Comparison of ENCODE assay signal across 15 mouse cellular contexts in the genomic region with DNA sequence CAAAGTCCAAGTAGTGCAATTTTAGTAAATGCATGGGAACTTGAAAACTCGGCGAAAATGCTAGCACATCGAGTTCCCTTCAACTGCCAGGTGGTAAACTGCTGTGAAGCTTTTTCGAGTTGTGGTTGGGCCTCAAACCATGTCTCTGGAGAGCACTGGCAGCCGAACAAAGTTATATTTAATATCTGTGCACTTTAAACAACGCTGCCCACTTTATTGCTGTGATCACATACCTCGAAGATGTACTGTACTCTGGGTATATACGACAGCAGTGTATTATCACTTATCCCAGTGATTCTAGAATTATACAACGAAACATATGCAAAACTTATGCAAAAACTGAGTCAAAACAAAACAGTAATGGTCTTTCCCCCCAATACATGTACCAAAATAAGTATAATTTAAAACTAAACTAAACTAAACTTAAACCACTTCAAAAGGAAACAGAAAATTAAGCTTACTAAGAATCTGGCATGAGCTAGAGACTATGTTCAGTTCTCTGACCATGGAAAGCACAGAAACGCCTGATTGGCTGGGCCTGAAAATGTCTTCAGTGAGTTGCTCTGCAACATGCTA. TPM values are rescaled to one million over a fixed set of nuclear protein-coding genes. Genes with fewer than 3 reads are reported as not detected.
A peak's percentile ranks its signal among the peaks of the same experiment; 100 is the strongest.
DNase-seq lines count a peak whose midpoint lies in the region; ATAC-seq and TF ChIP-seq lines count a peak whose summit lies in the region.
"Had no signal": no experiment of that assay in that cellular context is flagged by ENCODE, and none has a peak within 500 bp of the region (broad histone marks: within the 10 kb centered on the region; RNA-seq: fewer than 3 reads in every experiment).

No protein-coding gene starts in this region.

- no peak overlapping the region for H3K4me3 ChIP-seq in layer of hippocampus, adult 2 months
- H3K4me3 ChIP-seq in CH12.LX (replicated peaks in 1 of 3; ENCODE audit: low read depth in 2 of 3, low read length in 2 of 3, poor library complexity in 1 of 3) = peak overlapping the region; percentile 20 to 52 (median 45)
- no peak overlapping the region for H3K4me3 ChIP-seq in myocyte
- H3K4me3 ChIP-seq: embryonic facial prominence, embryonic 12.5 days; hindbrain, embryonic 10.5 days had no signal

- no peaks in the 10 kb centered on the region for H3K27me3 ChIP-seq in CH12.LX (replicated peaks)
- H3K27me3 ChIP-seq in myocyte (ENCODE audit: control insufficient read depth, insufficient read depth, insufficient read length) = no peaks in the 10 kb centered on the region
- H3K27me3 ChIP-seq: embryonic facial prominence, embryonic 12.5 days had no signal

- dilution Hi-C loops in CH12.LX (cut with MboI; ENCODE audit: extremely low pct_ligation_motif_present, extremely low pct_unique_long_range_greater_than_20kb, low sequenced_read_pairs) = no loop called here

- no peak for TF ChIP-seq POLR2A in CH12.LX (IDR thresholded peaks at IDR 0.05; ENCODE audit: low read depth, low read length)
- no peak for TF ChIP-seq POLR2A in myocyte (IDR thresholded peaks at IDR 0.05; ENCODE audit: insufficient read length, low read depth)

- H3K36me3 ChIP-seq in CH12.LX (replicated peaks in 1 of 2; ENCODE audit: control insufficient read depth in 1 of 2, insufficient read depth in 1 of 2, low read length in 1 of 2) (no peaks in the 10 kb centered on the region), myocyte (ENCODE audit: control insufficient read depth, insufficient read depth) (no peaks in the 10 kb centered on the region)
- H3K36me3 ChIP-seq: embryonic facial prominence, embryonic 12.5 days; hindbrain, embryonic 10.5 days had no signal

- H3K9me3 ChIP-seq in CH12.LX (replicated peaks; ENCODE audit: low read length) = no peaks in the 10 kb centered on the region
- H3K9me3 ChIP-seq: embryonic facial prominence, embryonic 12.5 days; hindbrain, embryonic 10.5 days had no signal

- TF ChIP-seq RAD21 in CH12.LX (IDR thresholded peaks at IDR 0.05; ENCODE audit: low read depth, low read length) = no peak

- H3K27ac ChIP-seq in layer of hippocampus, adult 2 months = peak overlapping the region; percentile 46; the same call in 1 of the 2 replicates
- peak overlapping the region; percentile 86 for H3K27ac ChIP-seq in CH12.LX (ENCODE audit: insufficient read depth, low read depth)
- H3K27ac ChIP-seq: embryonic facial prominence, embryonic 12.5 days; hindbrain, embryonic 10.5 days had no signal

- no peak for TF ChIP-seq CTCF in layer of hippocampus, adult 2 months (conservative IDR thresholded peaks at IDR 0.05)
- TF ChIP-seq CTCF in CH12.LX (conservative IDR thresholded peaks at IDR 0.05 in 1 of 2, IDR thresholded peaks at IDR 0.05 in 1 of 2; ENCODE audit: low read depth in 2 of 2, low read length in 2 of 2) = no peak

- H3K9ac ChIP-seq in CH12.LX (ENCODE audit: insufficient read depth, low read depth) = peak overlapping the region; percentile 37; the same call in 1 of the 2 replicates
- H3K9ac ChIP-seq: embryonic facial prominence, embryonic 12.5 days had no signal

- H3ac ChIP-seq in myocyte (ENCODE audit: control insufficient read depth, insufficient read length) = no peak overlapping the region

- H3K79me2 ChIP-seq in CH12.LX (replicated peaks; ENCODE audit: control insufficient read depth, extremely low read depth, insufficient read depth, poor library complexity, severe bottlenecking) (0 out of 2 replicates have a peak, but pooled peaks cover 4% of the 10 kb centered on the region), myocyte (ENCODE audit: control insufficient read depth, insufficient read depth) (no peaks in the 10 kb centered on the region)

- no peak for ATAC-seq in megakaryocyte-erythroid progenitor cell, adult 5-6 weeks (replicated peaks; ENCODE audit: low FRiP score, low TSS enrichment, poor library complexity, severe bottlenecking)

- in situ Hi-C loops in CH12.LX (cut with MboI; ENCODE audit: low pct_ligation_motif_present, low pct_unique_long_range_greater_than_20kb, low sequenced_read_pairs) = no loop called here

- peaks cover 11 to 46% of the 10 kb centered on the region in 2 experiments; a peak in 3 of 4 replicates for H3K4me1 ChIP-seq in CH12.LX (ENCODE audit: control insufficient read depth in 1 of 2, insufficient read depth in 2 of 2)
- H3K4me1 ChIP-seq: embryonic facial prominence, embryonic 12.5 days; hindbrain, embryonic 10.5 days had no signal

- peak; percentile 92 for TF ChIP-seq EP300 in CH12.LX (IDR thresholded peaks at IDR 0.05; ENCODE audit: low read length)

- H3K4me2 ChIP-seq in CH12.LX (ENCODE audit: insufficient read depth, low read depth, poor library complexity, severe bottlenecking) (peak overlapping the region; percentile 98), myocyte (ENCODE audit: low read depth) (peak overlapping the region; percentile 10)
- H3K4me2 ChIP-seq: embryonic facial prominence, embryonic 12.5 days had no signal

- no peak for DNase-seq in layer of hippocampus, adult 2 months (ENCODE audit: low spot score in 2 of 2)
- DNase-seq in layer of hippocampus, adult 9-10 months (ENCODE audit: low spot score) = no peak
- peak; percentile 22 to 25 for DNase-seq in B cell, adult 2 months
- DNase-seq in CH12.LX (ENCODE audit: extremely low read depth) = peak; percentile 76
- no peak for DNase-seq in adrenal gland, postnatal 4 days (ENCODE audit: low spot score in 2 of 2)
- DNase-seq in ovary, adult 18-20 months (ENCODE audit: low spot score) = no peak
- DNase-seq: adrenal gland, adult 8-10 months; cerebellum, adult 11-12 months; kidney, adult 18-20 months; layer of hippocampus, postnatal 36 days; lung, postnatal 36 days had no signal

TF ChIP-seq in CH12.LX, 34 proteins besides CTCF, POLR2A, EP300 and RAD21 (continues in another document):
- peak; percentile 32; the same call in 1 of the 2 replicates for TF ChIP-seq HCFC1 (IDR thresholded peaks at IDR 0.05; ENCODE audit: low read depth, low read length)
- peak; percentile 97 for TF ChIP-seq IRF4 (IDR thresholded peaks at IDR 0.05; ENCODE audit: low read depth, low read length)
- TF ChIP-seq ETS1 (conservative IDR thresholded peaks at IDR 0.05; ENCODE audit: low read depth, low read length) = peak; percentile 63; the same call in 1 of the 2 replicates
- peak; percentile 70 for TF ChIP-seq TCF12 (IDR thresholded peaks at IDR 0.05; ENCODE audit: low read depth, low read length)
- 0 out of 2 replicates have a peak, but pooled peaks have one; percentile 33 for TF ChIP-seq CHD1 (IDR thresholded peaks at IDR 0.05; ENCODE audit: low read depth, low read length)
- TF ChIP-seq E2F4 (IDR thresholded peaks at IDR 0.05; ENCODE audit: insufficient replicate concordance, low read depth, low read length) = peak; percentile 78; the same call in 1 of the 2 replicates
- 0 out of 2 replicates have a peak, but pooled peaks have one; percentile 13 for TF ChIP-seq CHD2 (IDR thresholded peaks at IDR 0.05; ENCODE audit: low read length)
- no peak for TF ChIP-seq ZKSCAN1 (IDR thresholded peaks at IDR 0.05; ENCODE audit: borderline replicate concordance, low read depth, low read length)
- peak; percentile 3; the same call in 1 of the 2 replicates for TF ChIP-seq USF2 (conservative IDR thresholded peaks at IDR 0.05; ENCODE audit: low read depth, low read length)
- TF ChIP-seq KAT2A (IDR thresholded peaks at IDR 0.05; ENCODE audit: insufficient replicate concordance, low read length) = no peak
- peak; percentile 95 for TF ChIP-seq JUND (conservative IDR thresholded peaks at IDR 0.05; ENCODE audit: low read depth, low read length)
- peak; percentile 59; the same call in 1 of the 2 replicates for TF ChIP-seq BHLHE40 (IDR thresholded peaks at IDR 0.05; ENCODE audit: low read depth, low read length)
- peak; percentile 84 for TF ChIP-seq JUN (IDR thresholded peaks at IDR 0.05; ENCODE audit: insufficient read depth, low read depth, low read length)
- TF ChIP-seq TBP (conservative IDR thresholded peaks at IDR 0.05; ENCODE audit: low read depth, low read length) = 0 out of 2 replicates have a peak, but pooled peaks have one; percentile 32

TF ChIP-seq in myocyte, 11 proteins besides CTCF, POLR2A, EP300 and RAD21:
- TF ChIP-seq TCF12 (IDR thresholded peaks at IDR 0.05; ENCODE audit: insufficient read depth, poor library complexity, severe bottlenecking) (no peak), CEBPB (IDR thresholded peaks at IDR 0.05; ENCODE audit: insufficient read depth, poor library complexity, severe bottlenecking) (no peak), SRF (IDR thresholded peaks at IDR 0.05; ENCODE audit: control insufficient read depth, insufficient read length, low read depth) (no peak), USF1 (IDR thresholded peaks at IDR 0.05; ENCODE audit: low read depth) (no peak), MAX (IDR thresholded peaks at IDR 0.05; ENCODE audit: low read depth) (no peak), REST (IDR thresholded peaks at IDR 0.05; ENCODE audit: insufficient read depth, insufficient read length) (no peak), MYOD1 (IDR thresholded peaks at IDR 0.05; ENCODE audit: control insufficient read depth in 1 of 3, insufficient read length in 2 of 3, low read depth in 2 of 3) (no peak), MYOG (IDR thresholded peaks at IDR 0.05; ENCODE audit: control insufficient read depth in 1 of 3, insufficient read depth in 1 of 3, insufficient read length in 2 of 3, low read depth in 2 of 3) (no peak), POLR2AphosphoS2 (IDR thresholded peaks at IDR 0.05; ENCODE audit: insufficient read length, low read depth) (no peak), TCF3 (IDR thresholded peaks at IDR 0.05; ENCODE audit: insufficient read length, low read depth) (no peak), E2F4 (IDR thresholded peaks at IDR 0.05; ENCODE audit: insufficient read depth) (no peak)

RNA-seq across cellular contexts. Expression of a gene that starts 15.6 kb away (rescaled TPM):
- 10 to 100 TPM; 25.7 to 26.0 TPM for total RNA-seq in layer of hippocampus, adult 2 months (2021)
- total RNA-seq in CH12.LX (2012; rRNA removed) (2.9 and 3.2 TPM in 2 replicates), CH12.LX (2014; rRNA removed) (4.8 and 6.1 TPM in 2 replicates)
- polyA plus RNA-seq in CH12.LX (2012; ENCODE audit: insufficient read length, low read depth) (6.1 and 6.2 TPM in 2 replicates), myocyte (2012; fragmentation: generic; extraction: Trizol) (1.9 TPM)
- 10 to 100 TPM; 10.7 to 12.0 TPM for total RNA-seq in adrenal gland, postnatal 4 days (2021)
- 11.5 and 17.8 TPM in 2 replicates for total RNA-seq in megakaryocyte-erythroid progenitor cell, adult 5-6 weeks (2014; fragmentation: Nextera tagmentation)
- 20.8 and 33.6 TPM in 2 replicates for total RNA-seq in megakaryocyte-erythroid progenitor cell, adult 5-6 weeks (2017)

Comparison
In these comparisons a context has a peak if more than half of its experiments do, and no peak if none do; other contexts are left out.
1. DNase-seq: peak in B cell, adult 2 months (2 of 2) and CH12.LX (single experiment); none in layer of hippocampus, adult 2 months (0 of 2), layer of hippocampus, adult 9-10 months (single experiment), adrenal gland, postnatal 4 days (0 of 2) and ovary, adult 18-20 months (single experiment).
2. H3K4me3 ChIP-seq: peak in CH12.LX (3 of 3); none in layer of hippocampus, adult 2 months (single experiment) and myocyte (single experiment).